Mouse (Mus musculus) spleen, adult 18-20 months (tissue): ENCODE measurements at regions not wholly inside any gene's neighbourhood (a gene's known extent, or its start where the extent isn't known, plus 50 kb on each side); places are given as distances from the start of the nearest gene placed in this dataset.

Experiments
- DNase-seq, 2 experiments: peaks; one replicate each; pipeline ENCODE4 v3.0.0; 2022; ENCODE audit warnings: mixed read lengths in 2 of 2

GRCm38 (mm10) chr5:101294031-101294430, 370.8 kb downstream of the Nkx6-1 start:
- DNase-seq: no peak

GRCm38 (mm10) chr5:101288358-101288757, 376.4 kb downstream of the Nkx6-1 start:
- DNase-seq: peak; percentile 11 to 60

- DNase-seq: no peak
Observed at GRCm38 (mm10) chr5:101285941-101286340, 378.9 kb downstream of the Nkx6-1 start.

GRCm38 (mm10) chr5:101250474-101250873, 405.0 kb downstream of the Gpat3 start:
- DNase-seq: no peak

- no peak for DNase-seq
Observed at GRCm38 (mm10) chr5:101242651-101243050, 397.1 kb downstream of the Gpat3 start.

- DNase-seq: peak; percentile 8 to 54
Observed at GRCm38 (mm10) chr5:101239298-101240118, 394.0 kb downstream of the Gpat3 start.

- no peak for DNase-seq
Observed at GRCm38 (mm10) chr5:101236163-101236693, 390.7 kb downstream of the Gpat3 start.

- no peak for DNase-seq
Observed at GRCm38 (mm10) chr5:101222390-101222789, 376.9 kb downstream of the Gpat3 start.

GRCm38 (mm10) chr5:101218082-101218481, 372.6 kb downstream of the Gpat3 start:
- no peak for DNase-seq

- DNase-seq: no peak
Observed at GRCm38 (mm10) chr5:101216837-101217571, 371.5 kb downstream of the Gpat3 start.

GRCm38 (mm10) chr5:101211974-101212373, 366.5 kb downstream of the Gpat3 start:
- no peak for DNase-seq

- no peak for DNase-seq
Observed at GRCm38 (mm10) chr5:101208150-101208549, 362.6 kb downstream of the Gpat3 start.

GRCm38 (mm10) chr5:101195501-101195900, 350.0 kb downstream of the Gpat3 start:
- DNase-seq: no peak

GRCm38 (mm10) chr5:101190976-101191375, 345.5 kb downstream of the Gpat3 start:
- no peak for DNase-seq

- no peak for DNase-seq
Observed at GRCm38 (mm10) chr5:101173183-101173582, 327.7 kb downstream of the Gpat3 start.

GRCm38 (mm10) chr5:101172782-101173181, 327.3 kb downstream of the Gpat3 start:
- DNase-seq: no peak

- no peak for DNase-seq
Observed at GRCm38 (mm10) chr5:101169074-101169473, 323.6 kb downstream of the Gpat3 start.

GRCm38 (mm10) chr5:101163624-101164213, 318.2 kb downstream of the Gpat3 start:
- no peak for DNase-seq

- no peak for DNase-seq
Observed at GRCm38 (mm10) chr5:101163112-101163511, 317.6 kb downstream of the Gpat3 start.

- DNase-seq: peak in 1 of 2 experiments; percentile 9
Observed at GRCm38 (mm10) chr5:101157416-101157815, 311.9 kb downstream of the Gpat3 start.

- DNase-seq: no peak
Observed at GRCm38 (mm10) chr5:101146345-101146744, 300.8 kb downstream of the Gpat3 start.

- no peak for DNase-seq
Observed at GRCm38 (mm10) chr5:101124941-101125453, 279.5 kb downstream of the Gpat3 start.

GRCm38 (mm10) chr5:101122914-101123313, 277.4 kb downstream of the Gpat3 start:
- no peak for DNase-seq
